Mouse (Mus musculus) forebrain, postnatal 0 days (tissue): ENCODE measurements around the gene Nckap1. TPM values are rescaled to one million over a fixed set of nuclear protein-coding genes. Genes with fewer than 3 reads are reported as not detected.

Experiments used
- ATAC-seq: fragments of 200-750 bp; cut with Nextera tagmentation; 2 replicates; pipeline ENCODE4 v1.8.0; 2017; ENCODE audit warnings: mild to moderate bottlenecking, moderate library complexity
- DNase-seq: peaks from one replicate; pipeline ENCODE4 v3.0.0-alpha.2; 2015
- H3K27ac ChIP-seq: fragments of 300-500 bp; sonication (generic); 2 replicates; pipeline ENCODE4 v1.5.1; 2014; ENCODE audit warnings: low read depth, mild to moderate bottlenecking, antibody characterized with exemption, low read length, moderate library complexity, mixed read lengths
- H3K27me3 ChIP-seq: fragments of 300-500 bp; sonication (generic); 2 replicates; pipeline ENCODE4 v1.6.1; 2014; ENCODE audit warnings: mild to moderate bottlenecking, low read length, mixed read lengths; ENCODE audit not compliant: insufficient read depth
- H3K36me3 ChIP-seq: fragments of 300-500 bp; sonication (generic); 2 replicates; pipeline ENCODE4 v1.6.1; 2014; ENCODE audit warnings: mild to moderate bottlenecking, moderate library complexity; ENCODE audit not compliant: insufficient read depth
- H3K4me1 ChIP-seq: fragments of 300-500 bp; sonication (generic); 2 replicates; pipeline ENCODE4 v1.6.1; 2014; ENCODE audit warnings: antibody characterized with exemption; ENCODE audit not compliant: insufficient read depth
- H3K4me2 ChIP-seq: fragments of 300-500 bp; sonication (generic); 2 replicates; pipeline ENCODE4 v1.6.1; 2014; ENCODE audit warnings: low read depth, mild to moderate bottlenecking, moderate library complexity
- H3K4me3 ChIP-seq: fragments of 300-500 bp; sonication (generic); 2 replicates; pipeline ENCODE4 v1.5.1; 2014; ENCODE audit warnings: low read depth, low read length, mixed read lengths
- H3K9ac ChIP-seq: fragments of 300-500 bp; sonication (generic); 2 replicates; pipeline ENCODE4 v1.6.1; 2014; ENCODE audit warnings: mild to moderate bottlenecking
- H3K9me3 ChIP-seq: fragments of 300-500 bp; sonication (generic); 2 replicates; pipeline ENCODE4 v1.6.1; 2016; ENCODE audit warnings: low read length
- CTCF ChIP-seq: sonication (generic); IDR thresholded peaks from 2 replicates; pipeline ENCODE4 v1.5.1; 2016; ENCODE audit warnings: antibody characterized with exemption, control low read depth, low read depth
- WGBS: fragments of 180-500 bp; shearing (Covaris S2); extraction: QIAGEN DNeasy Blood & Tissue Kit; methylation state at CpG from one replicate; pipeline ENCODE4 v1.1.7; 2014; 5-methylcytosine and 5-hydroxymethylcytosine counted together
- microRNA counts: library from miRNA; unstranded; fragments of <30 nt; microRNA quantifications from one replicate; lab custom pipeline; 2015
- microRNA-seq, 2 experiments: library from miRNA; unstranded; fragments of <30 nt; microRNA quantifications; one replicate each; pipeline ENCODE4; 2016
- polyA plus RNA-seq: library from polyadenylated mRNA; unstranded; fragments of >200 nt; fragmentation: Nextera tagmentation; extraction: Ambion mirVana; gene quantifications from 2 replicates; pipeline ENCODE4 v1.2.1, GENCODE M21; 2015
- total RNA-seq: library from RNA; depleted of rRNA; stranded (reverse); fragments of >200 nt; gene quantifications from 2 replicates; pipeline ENCODE4 v1.2.3, GENCODE M21; 2014; rRNA removed

Nckap1 gene
- total and polyA plus RNA-seq, 2 experiments from 2014 or later, result 90.0 to 178 TPM

- no peaks in the 10 kb centered on the region for H3K9me3 ChIP-seq
- no peak overlapping the region for H3K9ac ChIP-seq
- no peaks in the 10 kb centered on the region for H3K4me1 ChIP-seq
- H3K4me2 ChIP-seq, result no peak overlapping the region
- H3K27me3 ChIP-seq, result no peaks in the 10 kb centered on the region
- H3K27ac ChIP-seq, result no peak overlapping the region
- no peak for TF ChIP-seq CTCF
- WGBS, result 44% methylated on average over 1 of the region's 1 CpGs
- H3K36me3 ChIP-seq, result no peaks in the 10 kb centered on the region
- ATAC-seq (no peak), DNase-seq (no peak)
- H3K4me3 ChIP-seq, result no peak overlapping the region
These were observed 105.3 kb downstream of the Nckap1 start for GRCm38 (mm10) chr2:80475831-80476230.

GRCm38 (mm10) chr2:80474247-80474796 lies 106.9 kb downstream of the Nckap1 start:
- H3K27me3 ChIP-seq, result no peaks in the 10 kb centered on the region
- H3K4me2 ChIP-seq, result no peak overlapping the region
- no peak overlapping the region for H3K27ac ChIP-seq
- H3K9me3 ChIP-seq, result no peaks in the 10 kb centered on the region
- no peaks in the 10 kb centered on the region for H3K4me1 ChIP-seq
- H3K4me3 ChIP-seq, result no peak overlapping the region
- 89% methylated on average over 5 of the region's 5 CpGs for WGBS
- no peaks in the 10 kb centered on the region for H3K36me3 ChIP-seq
- no peak for DNase-seq
- TF ChIP-seq CTCF, result no peak
- ATAC-seq, result no peak
- no peak overlapping the region for H3K9ac ChIP-seq

DNA sequence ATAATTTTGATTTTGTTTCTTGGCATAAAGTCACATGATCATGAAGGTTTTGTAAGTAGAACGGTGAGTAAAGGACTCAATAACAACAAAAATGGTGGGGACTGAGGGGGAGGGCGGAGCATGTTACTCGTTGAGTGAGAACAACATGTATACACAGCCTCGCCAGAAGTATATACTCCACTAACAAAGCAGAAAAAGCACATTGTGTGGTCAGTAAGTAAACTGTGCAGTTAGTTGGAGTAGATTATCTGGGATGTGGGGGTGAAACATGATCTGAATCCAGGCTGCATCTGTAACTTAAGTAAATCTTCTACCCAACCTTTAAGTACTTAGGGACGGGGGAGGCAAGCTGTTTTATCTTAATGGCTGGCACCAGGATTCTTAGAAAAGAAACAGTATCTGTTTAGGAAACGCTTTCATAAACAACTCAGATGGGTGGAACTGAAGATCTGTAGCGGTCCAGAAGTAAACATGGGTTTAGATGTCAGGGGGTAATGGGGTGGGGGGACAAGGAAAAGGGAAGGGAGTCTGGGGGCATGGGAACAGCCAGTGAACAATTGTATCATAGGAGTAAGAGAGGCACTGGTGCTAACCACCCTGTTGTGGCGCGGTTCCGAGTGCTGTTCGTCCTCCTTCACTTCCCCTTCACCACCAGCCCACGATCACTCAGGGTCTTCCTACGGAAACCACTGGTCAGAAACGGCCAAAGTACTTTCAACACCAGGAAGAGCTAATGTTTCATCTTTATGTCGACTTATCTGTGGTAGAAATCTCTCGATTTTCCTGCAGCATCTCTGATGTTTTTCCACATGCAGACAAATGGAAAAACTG lies 115.0 kb downstream of the Nckap1 start:
- Histone ChIP-seq H3K36me3 (no peaks in the 10 kb centered on the region), H3K4me2 (no peak overlapping the region), H3K27ac (no peak overlapping the region), H3K4me3 (no peak overlapping the region), H3K4me1 (no peaks in the 10 kb centered on the region), H3K27me3 (no peaks in the 10 kb centered on the region), H3K9ac (no peak overlapping the region), H3K9me3 (no peaks in the 10 kb centered on the region)
- DNase-seq (no peak), ATAC-seq (no peak)
- TF ChIP-seq CTCF, result no peak
- 88% methylated on average over 16 of the region's 16 CpGs for whole genome bisulfite sequencing

DNA sequence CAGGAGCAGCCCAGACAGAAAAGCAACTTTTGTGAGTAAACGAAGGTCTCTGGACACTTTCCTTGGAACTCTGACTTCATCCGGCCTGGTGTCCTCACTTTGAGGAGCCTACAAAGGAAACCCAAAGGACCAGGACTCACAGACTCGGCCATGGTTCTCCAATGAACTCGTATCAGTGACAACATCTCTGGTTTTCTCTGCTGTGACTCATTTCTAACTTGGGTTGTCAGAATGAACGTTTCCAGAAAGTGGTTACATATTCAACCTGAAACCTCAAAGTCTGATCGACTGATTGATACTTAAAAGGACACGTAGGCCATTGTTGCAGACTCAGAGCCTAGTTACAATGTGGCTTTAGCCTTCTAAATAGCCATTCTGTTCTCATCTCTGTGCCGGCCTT lies 119.4 kb downstream of the Nckap1 start:
- Histone ChIP-seq H3K9me3 (no peaks in the 10 kb centered on the region), H3K4me1 (no peaks in the 10 kb centered on the region), H3K9ac (no peak overlapping the region), H3K4me2 (no peak overlapping the region), H3K36me3 (no peaks in the 10 kb centered on the region), H3K27ac (no peak overlapping the region), H3K4me3 (no peak overlapping the region), H3K27me3 (no peaks in the 10 kb centered on the region)
- no peak for TF ChIP-seq CTCF
- WGBS, result 63% methylated on average over 8 of the region's 8 CpGs
- DNase-seq (no peak), ATAC-seq (no peak)

MicroRNAs within 50 kb of the gene (microRNA counts, 519-probe panel; counts per million panel counts)
- not detected for microRNA mmu-miR-684 (lab: Ali Mortazavi, UCI)

Small RNA genes lying within 50 kb of the gene (microRNA-seq; reads per million reads assigned to microRNA genes)
- gene Mir684-1, result 0 reads per million in 2 experiments

Other genes with a start within 250 kb of the Nckap1 start
- gene Frzb, start 133.8 kb downstream of the Nckap1 start, total RNA-seq, result 7.8 TPM in 2 replicates
- 7.0 and 10.0 TPM in 2 replicates for gene Frzb, start 133.8 kb downstream of the Nckap1 start, polyA plus RNA-seq
- gene Dusp19, start 35.7 kb upstream of the Nckap1 start, total RNA-seq, result 20.2 and 20.5 TPM in 2 replicates
- gene Dusp19, start 35.7 kb upstream of the Nckap1 start, polyA plus RNA-seq, result 9.6 and 10.5 TPM in 2 replicates
- gene Nup35, start 35.9 kb upstream of the Nckap1 start, total RNA-seq, result 46.1 and 49.2 TPM in 2 replicates
- gene Nup35, start 35.9 kb upstream of the Nckap1 start, polyA plus RNA-seq, result 30.0 and 33.8 TPM in 2 replicates